Mouse (Mus musculus) limb, embryonic 11.5 days (tissue): ENCODE measurements around the gene Dtnb. TPM values are rescaled to one million over a fixed set of nuclear protein-coding genes. Genes with fewer than 3 reads are reported as not detected.

Experiments
- ATAC-seq: fragments of 200-750 bp; cut with Nextera tagmentation; 2 replicates; pipeline ENCODE4 v1.8.0; 2017; ENCODE audit warnings: low read depth; ENCODE audit not compliant: insufficient number of reproducible peaks, low FRiP score, low TSS enrichment
- DNase-seq: peaks from one replicate; pipeline ENCODE4 v3.0.0-alpha.2; 2015; ENCODE audit warnings: low spot score
- H3K27ac ChIP-seq: fragments of 300-500 bp; sonication (generic); replicated peaks from 2 replicates; pipeline ENCODE4 v1.5.1; 2014; ENCODE audit warnings: low read depth, mild to moderate bottlenecking, low read length
- H3K27me3 ChIP-seq: fragments of 300-500 bp; sonication (generic); 2 replicates; pipeline ENCODE4 v1.6.1; 2014; ENCODE audit warnings: mild to moderate bottlenecking, low read length, mixed read lengths; ENCODE audit not compliant: control insufficient read depth, insufficient read depth
- H3K36me3 ChIP-seq: fragments of 300-500 bp; sonication (generic); 2 replicates; pipeline ENCODE4 v1.6.1; 2014; ENCODE audit warnings: mild to moderate bottlenecking, low read length, moderate library complexity, mixed read lengths; ENCODE audit not compliant: control insufficient read depth, insufficient read depth
- H3K4me1 ChIP-seq: fragments of 300-500 bp; sonication (generic); 2 replicates; pipeline ENCODE4 v1.6.1; 2014; ENCODE audit warnings: low read length, mixed read lengths; ENCODE audit not compliant: control insufficient read depth, insufficient read depth
- H3K4me2 ChIP-seq: fragments of 300-500 bp; sonication (generic); 2 replicates; pipeline ENCODE4 v1.6.1; 2014; ENCODE audit warnings: low read depth, mild to moderate bottlenecking, moderate library complexity; ENCODE audit not compliant: severe bottlenecking
- H3K4me3 ChIP-seq: fragments of 300-500 bp; sonication (generic); 2 replicates; pipeline ENCODE4 v1.5.1; 2014; ENCODE audit warnings: low read depth, low read length
- H3K9ac ChIP-seq: fragments of 300-500 bp; sonication (generic); 2 replicates; pipeline ENCODE4 v1.6.1; 2014; ENCODE audit warnings: mild to moderate bottlenecking, low read length
- H3K9me3 ChIP-seq: fragments of 300-500 bp; sonication (generic); 2 replicates; pipeline ENCODE4 v1.6.1; 2016; ENCODE audit warnings: low read length; ENCODE audit not compliant: control insufficient read depth
- WGBS: fragments of 180-500 bp; shearing (Covaris S2); extraction: QIAGEN DNeasy Blood & Tissue Kit; methylation state at CpG from one replicate; pipeline ENCODE4 v1.1.7; 2014; 5-methylcytosine and 5-hydroxymethylcytosine counted together
- polyA plus RNA-seq: library from polyadenylated mRNA; unstranded; fragments of >200 nt; fragmentation: Nextera tagmentation; extraction: Ambion mirVana; gene quantifications from 2 replicates; pipeline ENCODE4 v1.2.1, GENCODE M21; 2014

Dtnb gene
- polyA plus RNA-seq, 1 experiment from 2014 or later, result 41.1 TPM

DNA sequence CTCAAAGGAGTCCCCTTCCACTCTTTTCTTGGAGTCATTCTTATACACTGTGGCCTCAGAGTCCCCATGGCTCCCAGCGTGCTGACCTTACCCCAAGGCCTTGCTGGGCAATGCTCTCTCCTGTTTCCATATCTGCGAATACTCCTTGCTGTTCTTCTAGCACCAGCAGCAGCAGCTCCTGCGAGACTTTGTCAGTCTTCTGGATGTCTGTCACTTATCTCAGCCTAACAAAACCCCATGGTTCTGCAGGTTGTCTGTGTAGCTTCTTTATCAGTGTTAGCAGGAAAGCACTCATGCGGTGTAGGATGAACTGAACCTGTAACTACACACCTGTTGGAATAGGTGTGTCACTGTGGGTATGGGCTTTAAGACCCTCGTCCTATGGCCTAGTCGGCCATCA lies 11.1 kb upstream of the Dtnb start:
- no peak overlapping the region for H3K4me2 ChIP-seq
- H3K9me3 ChIP-seq, result no peaks in the 10 kb centered on the region
- no peak overlapping the region for H3K4me3 ChIP-seq
- no peak for DNase-seq
- H3K27ac ChIP-seq, result no peak overlapping the region
- WGBS, result 87% methylated on average over 6 of the region's 6 CpGs
- no peaks in the 10 kb centered on the region for H3K4me1 ChIP-seq
- H3K9ac ChIP-seq, result no peak overlapping the region
- H3K36me3 ChIP-seq, result no peaks in the 10 kb centered on the region
- no peak for ATAC-seq
- no peaks in the 10 kb centered on the region for H3K27me3 ChIP-seq

DNA sequence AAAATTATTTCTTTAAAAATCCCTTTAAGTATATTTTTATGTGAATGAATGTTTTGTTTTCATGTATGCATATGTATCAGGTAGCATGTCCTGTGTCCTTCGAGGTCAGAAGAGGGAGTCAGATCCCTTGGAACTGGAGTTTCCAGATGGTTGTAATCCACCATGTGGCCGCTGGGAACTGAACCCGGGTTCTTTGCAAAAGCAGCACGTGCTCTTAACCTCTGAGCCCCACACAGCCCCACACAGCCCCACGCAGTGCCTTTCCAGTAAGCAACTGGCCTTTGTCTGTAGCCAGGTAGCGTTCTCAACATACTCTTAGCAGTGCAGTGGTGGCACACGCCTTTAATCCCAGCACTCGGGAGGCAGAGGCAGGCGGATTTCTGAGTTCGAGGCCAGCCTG lies 9.4 kb upstream of the Dtnb start:
- ATAC-seq, result no peak
- 92% methylated on average over 10 of the region's 10 CpGs for WGBS
- DNase-seq, result no peak

DNA sequence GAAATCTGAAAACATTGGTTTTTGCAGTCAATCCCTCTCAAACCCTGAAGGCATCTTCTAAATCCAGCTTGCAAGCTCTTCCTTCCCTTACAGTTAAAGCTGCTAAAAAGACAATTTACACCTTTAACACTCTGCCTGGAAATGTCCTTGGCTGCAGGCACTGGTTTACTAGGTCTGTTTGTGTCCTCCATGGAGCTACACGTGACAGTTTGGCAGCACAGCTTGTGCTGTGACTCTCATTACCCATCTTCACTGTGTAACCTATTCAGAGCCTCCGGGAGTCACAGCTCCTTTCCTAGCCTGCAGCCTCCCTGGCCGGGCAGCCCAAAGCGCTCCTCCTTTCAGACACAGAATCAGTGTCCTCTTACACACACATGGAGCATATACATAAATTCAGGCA lies 8.5 kb upstream of the Dtnb start:
- no peak overlapping the region for H3K4me2 ChIP-seq
- ATAC-seq (no peak), DNase-seq (no peak)
- WGBS, result 83% methylated on average over 4 of the region's 4 CpGs
- no peak overlapping the region for H3K4me3 ChIP-seq
- H3K27ac ChIP-seq, result no peak overlapping the region
- no peaks in the 10 kb centered on the region for H3K36me3 ChIP-seq
- no peaks in the 10 kb centered on the region for H3K4me1 ChIP-seq
- H3K9me3 ChIP-seq, result no peaks in the 10 kb centered on the region
- H3K9ac ChIP-seq, result no peak overlapping the region
- H3K27me3 ChIP-seq, result no peaks in the 10 kb centered on the region

More for the DNA sequence above, 9.4 kb upstream of the Dtnb start:
- no peak overlapping the region for H3K27ac ChIP-seq
- H3K4me1 ChIP-seq, result no peaks in the 10 kb centered on the region
- no peak overlapping the region for H3K4me2 ChIP-seq
- no peak overlapping the region for H3K9ac ChIP-seq
- no peaks in the 10 kb centered on the region for H3K36me3 ChIP-seq
- no peak overlapping the region for H3K4me3 ChIP-seq
- no peaks in the 10 kb centered on the region for H3K9me3 ChIP-seq
- no peaks in the 10 kb centered on the region for H3K27me3 ChIP-seq

DNA sequence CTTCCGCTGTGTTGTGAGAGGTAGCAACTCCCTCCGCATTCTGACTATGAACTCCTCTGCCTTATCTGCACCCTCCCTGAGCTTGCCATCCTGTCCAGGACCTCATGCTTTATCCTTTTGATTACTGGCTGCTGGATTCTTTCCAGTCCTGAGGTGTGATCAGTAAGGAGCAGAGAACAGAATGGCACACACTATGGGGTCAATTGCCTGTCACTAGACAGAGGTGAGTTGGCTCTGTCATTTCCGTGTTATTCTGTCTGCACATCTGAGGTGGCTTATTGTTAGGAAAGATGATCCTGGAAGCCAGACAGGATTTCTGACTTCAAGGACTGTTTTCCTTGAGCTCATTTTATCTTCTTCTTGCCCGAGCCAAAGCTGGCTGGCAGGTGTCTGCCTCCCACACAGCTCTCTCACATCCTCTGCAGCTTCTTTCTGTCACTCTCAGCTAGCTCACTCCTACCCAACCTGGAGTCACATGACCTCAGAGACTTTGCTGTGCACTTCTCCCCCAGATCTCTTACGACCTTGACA lies 3.7 kb upstream of the Dtnb start:
- Histone ChIP-seq H3K4me2 (no peak overlapping the region), H3K27ac (no peak overlapping the region), H3K4me3 (no peak overlapping the region), H3K27me3 (no peaks in the 10 kb centered on the region), H3K4me1 (peaks cover 3% of the 10 kb centered on the region; the same call in 1 of the 2 replicates), H3K9me3 (no peaks in the 10 kb centered on the region), H3K9ac (no peak overlapping the region), H3K36me3 (no peaks in the 10 kb centered on the region)
- DNase-seq (no peak), ATAC-seq (no peak)
- 73% methylated on average over 5 of the region's 5 CpGs for WGBS

DNA sequence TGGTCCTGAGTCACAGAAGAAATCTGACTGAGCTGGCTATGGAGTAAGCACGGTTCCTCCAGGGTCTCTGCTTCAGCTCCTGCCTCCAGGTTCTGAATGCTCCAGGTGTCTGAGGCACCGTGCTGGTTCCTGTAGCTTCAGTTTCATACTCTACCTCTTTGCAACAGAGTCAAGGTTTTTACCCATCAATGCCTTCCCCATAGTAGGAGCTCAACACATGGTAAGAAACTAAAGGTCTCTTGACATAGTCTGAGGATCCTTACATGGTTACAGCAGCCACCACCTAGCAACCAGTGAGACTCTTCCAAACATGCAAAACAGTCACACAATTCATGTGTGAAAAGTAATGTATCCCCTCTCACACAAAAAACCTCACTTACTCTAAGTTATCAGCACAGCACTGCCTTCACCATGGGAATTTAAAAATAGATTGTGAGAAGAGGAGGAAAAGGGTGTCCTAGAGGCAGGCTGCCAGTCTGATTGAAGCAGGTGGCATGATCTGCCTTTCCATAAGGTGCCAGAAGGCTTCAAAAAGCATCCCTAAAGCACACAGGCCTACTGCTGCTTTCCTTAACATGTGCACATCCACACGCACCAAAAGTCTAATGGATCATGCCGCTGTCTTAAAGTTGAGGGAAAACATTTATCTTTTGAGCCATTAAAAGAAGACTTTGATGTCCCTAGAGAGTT lies 1.3 kb upstream of the Dtnb start:
- H3K4me2 ChIP-seq, result no peak overlapping the region
- H3K4me1 ChIP-seq, result peaks cover 4% of the 10 kb centered on the region; the same call in 1 of the 2 replicates
- ATAC-seq (no peak), DNase-seq (no peak)
- H3K27ac ChIP-seq, result no peak overlapping the region
- H3K36me3 ChIP-seq, result no peaks in the 10 kb centered on the region
- 91% methylated on average over 4 of the region's 4 CpGs for WGBS
- no peak overlapping the region for H3K9ac ChIP-seq
- no peak overlapping the region for H3K4me3 ChIP-seq
- no peaks in the 10 kb centered on the region for H3K9me3 ChIP-seq
- no peaks in the 10 kb centered on the region for H3K27me3 ChIP-seq

DNA sequence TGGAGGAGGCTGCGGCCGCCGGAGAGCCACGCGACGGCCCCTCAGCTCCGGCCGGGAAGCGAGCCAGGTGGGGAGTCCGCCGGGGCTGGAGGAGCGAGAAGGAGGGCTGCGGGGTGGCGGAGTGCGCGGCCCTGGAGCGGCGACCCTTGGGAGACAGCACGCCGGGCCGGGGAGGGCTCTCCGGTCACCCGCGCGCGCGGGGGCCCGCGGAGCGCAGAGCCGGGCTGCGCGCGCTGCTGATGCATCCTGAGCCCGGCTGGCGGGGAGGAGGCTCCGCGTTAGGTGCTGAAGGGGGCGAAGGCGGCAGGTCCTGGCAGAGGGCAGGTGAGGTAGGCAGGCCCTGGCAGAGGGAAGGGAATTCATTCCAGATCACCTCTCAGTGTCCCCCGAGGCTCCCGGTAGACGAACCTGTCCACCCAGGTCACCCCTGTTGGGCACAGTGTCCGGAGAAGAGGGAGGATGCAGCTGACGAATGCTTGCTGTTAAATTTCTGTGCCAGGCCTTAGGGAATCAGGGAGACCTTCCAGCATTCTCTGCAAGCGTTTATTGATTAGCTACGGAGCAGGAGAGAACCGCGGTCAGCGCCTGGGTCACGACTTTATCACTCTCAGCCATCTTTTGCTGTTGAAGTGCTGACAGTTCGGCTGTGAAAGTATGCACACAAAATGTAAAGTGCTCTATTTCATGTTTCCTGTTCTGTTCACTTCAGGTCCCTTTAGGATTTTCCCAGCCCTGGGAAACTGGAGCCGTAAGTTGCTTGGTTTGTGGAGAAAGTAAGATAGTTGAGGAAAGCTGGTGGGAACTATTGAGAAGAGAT lies 608 bp downstream of the Dtnb start:
- Histone ChIP-seq H3K9me3 (no peaks in the 10 kb centered on the region), H3K4me1 (peaks cover 4% of the 10 kb centered on the region; the same call in 1 of the 2 replicates), H3K4me3 (peak overlapping the region; percentile 74), H3K4me2 (peak overlapping the region; percentile 88), H3K27me3 (no peaks in the 10 kb centered on the region), H3K27ac (peak overlapping the region; percentile 82), H3K36me3 (no peaks in the 10 kb centered on the region), H3K9ac (peak overlapping the region; percentile 93)
- ATAC-seq, result peak; percentile 75
- DNase-seq, result peak; percentile 76
- WGBS, result under 1% methylated on average over 51 of the region's 53 CpGs

DNA sequence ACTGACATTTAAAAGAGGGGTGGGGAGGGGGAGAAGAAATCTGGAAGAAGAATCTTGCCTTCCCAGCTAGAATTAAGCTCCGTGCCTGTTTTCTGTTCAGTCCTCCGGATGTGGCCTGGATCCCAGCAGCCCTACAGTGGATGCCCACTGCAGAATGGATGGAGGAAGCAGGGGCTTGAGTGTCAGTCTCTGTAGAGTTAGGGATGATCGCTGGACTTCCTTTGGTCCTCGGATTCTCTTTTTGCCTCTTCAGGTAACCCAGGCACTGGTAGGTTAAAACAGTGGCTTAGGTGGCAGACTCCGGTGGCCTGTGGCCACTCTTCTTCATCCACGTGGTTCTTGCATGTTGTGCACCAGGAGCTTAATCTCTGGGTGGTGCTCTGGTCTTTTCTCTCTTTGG lies 1.2 kb downstream of the Dtnb start:
- Histone ChIP-seq H3K4me2 (peak overlapping the region; percentile 88), H3K36me3 (no peaks in the 10 kb centered on the region), H3K9ac (no peak overlapping the region), H3K27me3 (no peaks in the 10 kb centered on the region), H3K4me1 (peaks cover 4% of the 10 kb centered on the region; the same call in 1 of the 2 replicates), H3K27ac (no peak overlapping the region), H3K9me3 (no peaks in the 10 kb centered on the region), H3K4me3 (peak overlapping the region; percentile 74)
- WGBS, result 41% methylated on average over 6 of the region's 6 CpGs
- ATAC-seq (no peak), DNase-seq (no peak)

DNA sequence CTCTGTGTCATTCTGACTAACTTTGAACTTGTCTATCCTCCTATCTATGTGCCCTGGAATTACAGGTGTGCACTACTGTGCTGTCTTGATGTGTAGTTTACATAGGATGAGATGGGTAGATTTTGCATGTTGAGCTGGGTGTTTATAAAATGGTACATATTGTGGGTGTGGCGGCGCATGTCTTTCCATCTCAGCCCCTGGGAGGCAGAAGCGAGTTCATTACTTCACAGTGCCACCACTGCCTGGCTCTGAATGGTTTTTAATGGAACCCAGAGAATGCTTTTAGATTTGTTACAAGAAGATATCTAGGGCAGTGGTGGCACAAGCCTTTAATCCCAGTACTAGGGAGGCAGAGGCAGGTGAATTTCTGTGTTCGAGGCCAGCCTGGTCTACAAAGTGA lies 2.5 kb downstream of the Dtnb start:
- no peak for ATAC-seq
- WGBS, result 92% methylated on average over 4 of the region's 4 CpGs

More for the DNA sequence above, 2.5 kb downstream of the Dtnb start:
- Histone ChIP-seq H3K4me2 (no peak overlapping the region), H3K9ac (no peak overlapping the region), H3K9me3 (no peaks in the 10 kb centered on the region), H3K36me3 (no peaks in the 10 kb centered on the region), H3K27me3 (no peaks in the 10 kb centered on the region), H3K27ac (no peak overlapping the region), H3K4me1 (peaks cover 4% of the 10 kb centered on the region; the same call in 1 of the 2 replicates), H3K4me3 (no peak overlapping the region)
- no peak for DNase-seq
